Mouse (Mus musculus): ENCODE measurements around the gene Ptpra.

The Ptpra gene

DNA sequence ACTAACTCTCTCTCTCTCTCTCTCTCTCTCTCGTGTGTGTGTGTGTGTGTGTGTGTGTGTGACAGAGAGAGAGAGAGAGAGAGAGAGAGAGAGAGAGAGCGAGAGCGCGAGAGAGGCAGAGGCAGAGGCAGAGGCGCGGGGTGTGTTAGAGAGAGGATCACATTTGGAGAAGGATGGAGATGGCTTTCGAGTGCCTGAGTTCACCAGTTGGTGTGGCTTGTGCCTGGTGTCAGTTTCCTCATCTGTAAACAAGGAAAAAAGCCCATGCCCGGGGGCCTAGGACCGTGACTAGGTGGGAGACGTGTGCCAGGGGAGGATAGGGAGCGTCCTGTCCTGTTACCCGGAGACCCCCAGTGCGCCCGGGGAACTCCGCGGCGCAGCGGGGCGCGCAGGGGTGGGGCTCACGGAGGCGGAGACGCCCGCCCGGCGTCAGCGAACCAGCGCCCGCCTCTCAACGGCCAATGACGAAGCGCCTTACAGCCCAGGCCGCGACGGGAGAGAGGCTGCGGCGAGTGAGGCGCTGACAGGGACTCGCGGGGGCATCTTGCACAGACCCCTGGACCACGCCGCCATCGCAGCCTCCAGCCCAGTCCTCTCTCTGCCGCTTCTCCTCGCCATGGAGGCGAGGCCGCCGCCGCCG lies at the start of gene Ptpra:
Gene Ptpra, plus strand, starts transcription at position 485 of the 640 bp plus-strand sequence.
- DNase-seq (ENCODE audit: low read depth, low spot score), result peak; percentile 96

DNA sequence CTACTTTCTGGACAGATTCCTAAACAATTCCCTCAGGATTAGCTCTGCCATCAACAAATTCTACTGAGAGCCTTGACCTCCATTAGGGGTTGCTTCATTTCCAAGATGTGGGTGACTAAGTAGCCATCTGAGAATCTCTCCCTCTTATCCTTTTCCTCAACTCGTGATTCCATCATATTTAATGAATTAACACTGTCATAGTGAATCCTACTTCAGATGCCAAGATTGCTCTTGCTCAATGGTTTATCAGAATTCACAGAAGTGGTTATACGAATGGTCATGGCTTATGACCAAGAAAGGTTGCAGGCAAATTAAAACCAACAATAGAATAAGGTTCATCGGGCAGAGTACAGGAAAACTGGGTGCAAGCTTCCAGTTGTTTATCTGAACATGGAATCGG lies 48.2 kb upstream of the Ptpra start:
- DNase-seq (ENCODE audit: low read depth, low spot score), result no peak

- no peak for DNase-seq (ENCODE audit: low read depth, low spot score)
These were observed 45.1 kb upstream of the Ptpra start, which contains the start of the genes Gm28372 and 1700020A23Rik for GRCm38 (mm10) chr2:130404939-130405338. Gm28372 (plus strand) TSS chr2:130405239. 1700020A23Rik (plus strand) TSS chr2:130405259.

GRCm38 (mm10) chr2:130406178-130406577 lies 43.9 kb upstream of the Ptpra start, which contains the start of gene Tmem239:
Tmem239 (plus strand) TSS chr2:130406478.
- DNase-seq (ENCODE audit: low read depth, low spot score), result no peak

- no peak for DNase-seq (ENCODE audit: low read depth, low spot score)
These were observed 41.9 kb upstream of the Ptpra start for GRCm38 (mm10) chr2:130408194-130408593.

GRCm38 (mm10) chr2:130411558-130412495 lies 38.3 kb upstream of the Ptpra start:
- peak; percentile 85 for DNase-seq (ENCODE audit: low read depth, low spot score)

- no peak for DNase-seq (ENCODE audit: low read depth, low spot score)
These were observed 37.3 kb upstream of the Ptpra start for GRCm38 (mm10) chr2:130412775-130413174.

- peak; percentile 10 for DNase-seq (ENCODE audit: low read depth, low spot score)
These were observed 35.8 kb upstream of the Ptpra start for GRCm38 (mm10) chr2:130414094-130414856.

GRCm38 (mm10) chr2:130421781-130422620 lies 28.1 kb upstream of the Ptpra start:
- DNase-seq (ENCODE audit: low read depth, low spot score), result no peak

DNA sequence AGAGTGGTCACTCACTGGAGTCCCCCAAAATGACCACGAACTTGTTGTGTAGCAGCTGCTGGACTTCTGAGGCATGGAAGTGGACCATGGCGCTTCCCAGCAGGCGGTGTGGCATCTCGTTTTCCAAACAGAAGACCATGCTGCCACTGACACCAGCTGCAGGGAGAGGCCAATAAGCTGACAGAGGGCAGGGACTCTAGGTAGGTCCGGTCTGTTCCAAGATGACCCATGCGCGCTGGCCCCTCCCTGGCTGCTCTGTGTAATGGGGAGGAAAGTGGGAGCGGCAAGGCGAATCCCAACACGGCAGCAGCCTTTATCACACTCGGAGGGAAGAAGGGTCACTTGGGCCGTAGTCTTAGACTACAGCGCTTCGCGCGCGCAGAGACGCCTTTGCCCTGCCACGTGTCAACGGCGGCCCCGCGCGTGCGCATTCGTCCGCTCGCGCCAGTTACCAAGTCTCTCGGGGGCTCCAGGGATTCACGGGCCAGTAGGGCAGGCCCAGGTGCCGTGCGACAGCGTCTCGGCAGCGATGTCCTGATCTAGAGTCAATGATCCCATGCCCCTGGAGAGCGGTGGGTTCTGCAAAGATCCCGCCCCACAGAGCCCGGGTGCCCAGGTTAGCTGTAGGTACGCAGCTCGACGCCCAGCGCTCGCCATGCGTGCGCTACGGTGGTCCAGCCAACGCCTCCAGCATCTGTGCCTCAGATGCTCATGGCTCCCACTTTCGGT lies 26.5 kb upstream of the Ptpra start:
- peak; percentile 81 for DNase-seq (ENCODE audit: low read depth, low spot score)

DNA sequence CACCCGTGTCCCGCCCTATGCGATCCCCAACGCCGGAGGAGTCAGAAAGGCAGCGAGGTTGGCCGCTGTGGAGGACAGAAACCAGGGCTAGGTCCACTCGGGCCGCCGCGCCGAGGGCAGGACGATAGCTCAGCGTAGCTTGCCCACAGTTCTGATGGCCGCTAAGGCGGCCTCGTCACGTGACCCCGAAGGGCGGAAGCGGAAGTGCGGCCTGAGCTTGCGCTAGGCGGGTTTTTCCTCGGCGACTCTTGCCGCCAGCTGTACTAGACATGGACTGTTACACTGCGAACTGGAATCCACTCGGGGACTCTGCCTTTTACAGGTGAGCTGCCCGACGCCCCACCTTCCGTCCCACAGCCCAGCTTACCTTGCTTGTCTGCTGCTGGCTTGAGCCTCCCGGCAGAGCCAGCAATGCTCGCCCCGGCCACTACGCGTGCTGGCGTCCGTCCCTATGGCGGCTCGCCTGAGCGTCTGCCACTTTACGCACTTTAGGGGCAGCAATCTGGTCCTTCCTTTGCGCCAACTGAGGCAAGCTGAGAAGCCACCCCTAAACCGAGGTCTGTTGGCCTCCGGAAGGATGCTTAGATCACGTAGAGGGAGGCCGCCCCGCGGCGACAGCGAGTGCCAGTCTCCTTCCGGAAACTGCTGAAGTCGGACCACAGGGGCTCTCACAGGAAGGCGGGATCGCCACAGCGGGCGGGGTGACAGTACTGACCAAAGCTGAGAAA lies 25.8 kb upstream of the Ptpra start, which contains the start of the genes Vps16 and Pced1a:
Gene Vps16, plus strand, starts transcription at position 214 of the 728 bp plus-strand sequence.
Gene Pced1a, minus strand, starts transcription at position 576 of the 728 bp plus-strand sequence.
- peak; percentile 97 for DNase-seq (ENCODE audit: low read depth, low spot score)

DNA sequence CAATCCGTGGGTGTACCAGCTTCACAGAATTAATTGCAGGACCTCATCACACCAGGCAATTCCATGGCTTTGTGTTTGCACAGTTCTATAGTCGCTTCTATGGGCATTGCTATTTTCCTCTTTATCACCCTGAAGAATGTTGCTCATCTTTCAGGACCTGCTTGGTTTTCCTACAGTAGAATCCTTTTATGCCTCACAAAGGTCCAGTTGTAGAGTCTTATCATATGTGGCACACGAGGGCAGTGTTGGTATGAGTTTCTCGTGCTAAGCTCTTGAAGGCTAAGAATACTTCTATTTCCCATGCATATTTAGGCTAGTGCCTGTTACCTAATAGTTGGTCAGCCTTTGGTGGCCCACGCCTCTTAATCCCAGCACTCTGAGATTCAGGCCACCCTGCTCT lies 25.0 kb upstream of the Ptpra start:
- peak; percentile 59 for DNase-seq (ENCODE audit: low read depth, low spot score)

DNA sequence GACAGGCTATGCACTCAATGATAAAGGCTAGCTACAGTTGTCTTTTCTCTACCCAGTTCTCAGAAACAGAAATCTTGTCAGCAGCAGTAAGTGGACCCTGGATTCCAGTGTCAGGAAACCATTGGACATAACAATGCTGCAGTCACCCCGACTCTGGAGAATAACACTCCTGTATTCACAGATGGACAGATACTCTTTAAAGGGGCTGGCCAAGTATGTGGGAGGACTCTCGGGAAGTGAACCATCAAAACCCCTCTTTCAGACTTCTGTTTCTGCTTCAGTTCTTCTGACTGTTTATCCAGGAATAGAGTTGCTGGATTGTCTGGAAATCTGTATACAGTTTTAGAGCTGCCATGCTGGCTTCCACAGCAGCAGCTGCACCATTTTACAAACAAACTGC lies 20.2 kb upstream of the Ptpra start:
- DNase-seq (ENCODE audit: low read depth, low spot score), result no peak

- no peak for DNase-seq (ENCODE audit: low read depth, low spot score)
These were observed 19.6 kb upstream of the Ptpra start for GRCm38 (mm10) chr2:130430484-130430883.

GRCm38 (mm10) chr2:130432157-130432556 lies 17.9 kb upstream of the Ptpra start:
- no peak for DNase-seq (ENCODE audit: low read depth, low spot score)

DNA sequence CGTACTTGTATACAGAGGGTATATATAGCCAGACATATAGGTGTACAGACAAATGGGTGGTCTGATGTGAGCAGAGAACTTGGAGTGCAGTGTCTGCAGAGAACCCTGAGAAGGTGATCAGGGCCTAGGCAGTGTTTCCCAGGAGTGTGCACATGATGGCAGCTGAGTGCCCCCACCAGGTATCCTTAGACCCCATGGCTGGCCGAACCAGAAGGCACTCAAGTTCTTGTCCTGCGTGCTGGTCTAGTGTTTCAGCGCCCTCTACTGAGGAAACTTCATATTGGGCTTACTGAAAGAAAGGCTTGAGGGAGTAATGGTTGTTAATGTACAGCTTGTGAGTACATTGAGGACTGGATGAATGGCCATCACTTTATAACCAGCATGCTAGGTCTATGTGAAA lies 16.9 kb upstream of the Ptpra start:
- peak; percentile 82 for DNase-seq (ENCODE audit: low read depth, low spot score)

GRCm38 (mm10) chr2:130436769-130437168 lies 13.3 kb upstream of the Ptpra start:
- no peak for DNase-seq (ENCODE audit: low read depth, low spot score)

DNA sequence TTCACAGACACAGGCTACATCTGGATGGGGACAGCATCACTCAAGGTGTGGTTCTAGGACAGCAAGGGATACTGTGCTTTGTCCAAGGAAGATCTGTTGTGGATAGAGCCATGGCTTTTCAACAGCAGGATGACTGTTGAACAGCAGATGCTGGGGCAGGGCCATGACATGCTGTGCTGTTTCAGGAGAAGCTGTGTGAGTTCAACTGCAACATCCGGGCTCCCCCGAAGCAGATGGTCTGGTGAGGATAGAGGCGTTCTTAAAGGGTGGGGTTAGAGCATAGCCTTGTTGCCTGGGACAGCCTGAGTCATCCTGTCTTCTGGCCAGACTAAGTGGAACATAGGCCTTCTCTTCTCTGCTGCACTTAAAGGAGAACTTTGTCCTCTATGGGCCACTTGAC lies 11.2 kb upstream of the Ptpra start:
- no peak for DNase-seq (ENCODE audit: low read depth, low spot score)

DNA sequence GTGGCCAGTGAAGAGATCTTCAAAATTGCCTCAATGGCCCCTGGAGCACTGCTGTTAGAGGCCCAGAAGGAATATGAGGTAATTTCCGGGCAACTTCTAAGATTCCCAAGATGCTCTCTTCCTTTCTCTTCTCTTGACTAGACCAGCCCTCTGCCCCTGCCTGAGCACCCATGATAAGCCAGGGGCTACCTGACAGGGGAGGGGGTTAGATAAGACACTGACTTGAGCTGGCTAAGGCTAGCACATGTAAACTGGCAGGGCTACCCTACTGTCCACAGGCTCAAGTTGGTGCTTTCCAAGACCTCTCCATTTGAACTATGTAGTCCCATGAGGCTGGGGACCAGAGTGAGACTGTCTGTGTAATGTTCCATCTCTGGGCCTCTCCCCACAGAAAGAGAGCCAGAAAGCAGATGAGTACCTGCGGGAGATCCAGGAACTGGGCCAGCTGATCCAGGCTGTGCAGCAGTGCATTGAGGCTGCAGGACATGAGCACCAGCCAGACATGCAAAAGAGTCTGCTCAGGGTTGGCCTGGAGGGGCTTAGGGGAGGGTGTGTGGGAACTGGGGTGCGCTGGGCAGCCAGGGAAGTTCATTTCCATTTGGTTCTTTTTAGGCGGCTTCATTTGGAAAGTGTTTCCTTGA lies 10.1 kb upstream of the Ptpra start:
- DNase-seq (ENCODE audit: low read depth, low spot score), result no peak

Data from brain, adult 2 months (tissue).